Mouse (Mus musculus) brain, adult 2 months (tissue): ENCODE data around the gene Nr5a1.

ENCODE experiments used
- DNase-seq: peaks from one replicate; pipeline ENCODE4 v3.0.0; 2011; ENCODE audit warnings: low read depth, low spot score

Gene Nr5a1

GRCm38 (mm10) chr2:38705036-38705435, 9.3 kb downstream of the Nr5a1 start:
- DNase-seq, result no peak

DNA sequence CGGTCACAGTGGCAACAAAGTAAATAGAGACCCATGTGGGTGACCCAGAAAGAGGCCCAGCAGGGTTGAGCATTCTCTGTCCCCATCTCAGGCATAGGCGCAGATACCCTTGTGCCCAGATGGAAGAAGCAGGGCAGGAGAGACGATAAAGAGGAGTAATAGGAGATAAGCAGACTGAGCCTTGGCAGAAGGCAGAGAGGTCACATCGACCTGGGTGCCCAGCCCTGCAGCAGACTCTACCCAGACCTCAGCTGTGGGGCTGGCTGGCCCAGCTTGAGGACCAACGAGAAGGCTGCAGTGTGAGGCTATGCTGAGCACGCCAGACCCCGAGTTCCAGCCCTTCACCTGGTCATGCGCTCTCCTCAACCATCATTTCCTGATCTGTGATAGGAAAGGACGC, 10.0 kb downstream of the Nr5a1 start:
- DNase-seq, result no peak

GRCm38 (mm10) chr2:38700177-38700576, 14.2 kb downstream of the Nr5a1 start:
- no peak for DNase-seq

GRCm38 (mm10) chr2:38698623-38699022, 15.7 kb downstream of the Nr5a1 start:
- DNase-seq, result no peak

DNA sequence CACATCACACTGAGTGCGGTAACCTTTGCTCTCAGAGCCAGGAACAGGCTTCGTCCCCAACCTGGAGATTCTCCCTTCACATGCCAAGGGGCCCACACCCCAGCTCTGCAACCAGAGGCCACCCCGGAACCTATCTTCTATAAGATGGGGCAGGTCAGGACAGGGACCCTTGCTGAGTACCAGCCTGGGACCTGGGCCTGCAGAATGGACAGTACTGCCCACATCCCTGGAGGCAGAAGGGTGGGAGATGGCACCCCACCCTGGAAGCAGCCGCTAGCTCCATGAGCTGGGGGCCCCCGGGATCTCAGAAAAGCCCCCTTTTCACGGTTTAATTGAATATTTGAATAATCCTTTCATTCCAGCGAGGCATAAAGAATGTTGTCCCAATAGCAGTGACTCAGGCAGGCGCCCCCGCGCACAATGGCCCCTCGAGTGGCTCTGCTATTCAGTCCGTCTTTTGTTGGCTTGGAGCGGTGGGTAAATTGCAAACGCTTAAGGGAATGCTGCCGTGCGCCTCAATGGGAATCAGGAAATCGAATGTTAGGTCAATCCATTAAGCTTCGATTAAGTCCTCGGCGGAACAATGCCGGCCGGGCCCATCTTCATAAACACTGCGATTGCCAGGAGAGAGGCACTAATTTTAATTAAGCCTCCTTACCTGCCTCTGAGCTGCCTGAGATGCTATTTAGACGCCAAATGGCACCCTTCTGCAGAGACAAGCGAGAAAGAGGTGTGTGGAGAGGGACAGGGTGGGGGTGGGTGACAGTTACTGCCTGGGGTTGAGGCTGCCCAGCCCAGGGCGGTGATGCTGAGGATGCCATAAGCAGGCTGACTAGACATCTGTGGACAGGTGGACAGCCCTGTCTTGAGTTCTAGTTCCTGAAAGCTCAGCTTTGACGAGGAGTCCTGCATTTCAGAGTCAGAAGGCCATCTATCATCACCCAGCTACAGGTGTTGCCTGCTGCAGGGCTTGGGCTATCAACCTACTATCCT, 16.9 kb downstream of the Nr5a1 start:
- DNase-seq, result no peak

DNA sequence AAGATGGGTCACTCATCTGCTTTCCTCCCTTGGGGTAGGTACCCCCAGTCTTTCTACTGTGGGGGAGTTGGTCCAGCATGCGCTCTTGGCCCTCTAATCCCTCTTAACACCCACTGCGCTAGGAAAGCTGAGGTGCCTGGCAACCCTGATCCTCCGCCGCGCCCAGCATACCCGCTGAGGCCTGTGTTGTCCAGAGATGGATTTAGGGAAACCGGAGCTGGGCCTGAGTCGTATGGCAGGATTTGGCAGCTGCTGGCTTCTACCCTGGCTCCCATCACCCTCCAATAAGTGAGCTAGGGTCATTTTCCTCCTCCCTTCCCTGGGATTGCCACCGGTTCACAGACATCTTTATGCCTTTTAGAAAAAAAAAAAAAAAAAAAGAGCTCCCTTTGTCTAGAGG, 18.6 kb downstream of the Nr5a1 start:
- DNase-seq, result no peak

DNA sequence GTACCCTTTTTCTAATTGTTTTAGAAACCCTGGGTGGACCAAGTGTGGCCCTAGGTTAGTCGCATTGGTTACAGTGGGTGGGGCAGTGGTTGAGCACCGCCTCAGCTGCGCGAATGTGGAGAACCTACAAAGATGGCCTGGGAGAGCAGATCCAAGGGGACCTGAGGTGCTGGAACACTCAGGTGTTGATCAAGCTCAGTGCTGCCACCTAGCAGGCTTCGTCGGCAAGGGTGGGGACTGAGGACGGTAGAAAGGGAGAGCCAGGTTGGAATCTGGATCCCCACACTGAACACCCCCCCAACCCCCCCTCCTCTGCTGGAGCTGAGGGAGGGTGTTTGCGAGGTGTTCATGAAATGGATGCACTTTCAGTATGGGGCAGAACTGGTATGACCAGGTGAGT, 22.8 kb downstream of the Nr5a1 start:
- peak; percentile 61 for DNase-seq

DNA sequence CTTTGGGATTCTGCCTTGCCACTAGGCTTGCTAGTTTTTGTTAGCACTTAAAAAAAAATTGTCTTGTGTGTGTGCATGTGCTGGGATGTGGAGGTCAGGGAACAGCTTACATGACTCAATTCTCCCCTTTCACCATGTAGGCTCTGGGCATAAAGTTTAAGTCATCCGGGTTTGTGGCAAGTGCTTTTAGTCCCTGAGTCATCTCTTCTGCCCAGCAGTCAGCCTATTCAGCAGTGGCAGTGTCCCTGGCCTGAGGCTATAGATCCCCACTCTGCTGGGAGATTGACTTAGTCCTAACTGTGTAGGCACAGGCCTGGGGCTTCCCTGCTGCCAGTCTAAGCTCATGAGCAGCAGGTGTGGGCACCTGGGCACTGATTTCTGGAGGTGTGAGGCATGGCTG, 24.5 kb downstream of the Nr5a1 start:
- DNase-seq, result peak; percentile 30

- DNase-seq, result peak; percentile 67
Measured at GRCm38 (mm10) chr2:38688791-38689520, 25.4 kb downstream of the Nr5a1 start.

- DNase-seq, result no peak
Measured at GRCm38 (mm10) chr2:38685746-38686145, 28.6 kb downstream of the Nr5a1 start.

DNA sequence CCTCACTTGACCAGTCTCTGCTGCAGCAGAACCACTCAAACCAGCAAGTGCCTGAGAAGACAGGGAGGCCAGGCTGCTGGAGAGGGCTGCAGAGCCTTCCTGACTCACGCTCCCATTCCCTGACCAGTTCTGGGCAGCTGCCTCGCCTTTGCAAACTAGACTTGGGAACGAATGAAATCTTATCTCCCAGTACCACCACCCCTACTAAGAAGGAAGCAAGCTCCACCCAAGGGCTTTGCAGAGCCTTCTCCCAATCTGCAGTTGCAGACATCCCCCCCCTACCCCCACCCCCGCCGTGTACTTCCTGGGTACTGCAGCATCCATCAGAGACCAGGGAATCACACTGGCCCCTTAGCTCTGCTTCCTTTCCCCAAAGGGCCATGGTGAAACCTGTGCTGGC, 31.3 kb downstream of the Nr5a1 start:
- DNase-seq, result no peak

- no peak for DNase-seq
Measured at GRCm38 (mm10) chr2:38682209-38682608, 32.1 kb downstream of the Nr5a1 start.

DNA sequence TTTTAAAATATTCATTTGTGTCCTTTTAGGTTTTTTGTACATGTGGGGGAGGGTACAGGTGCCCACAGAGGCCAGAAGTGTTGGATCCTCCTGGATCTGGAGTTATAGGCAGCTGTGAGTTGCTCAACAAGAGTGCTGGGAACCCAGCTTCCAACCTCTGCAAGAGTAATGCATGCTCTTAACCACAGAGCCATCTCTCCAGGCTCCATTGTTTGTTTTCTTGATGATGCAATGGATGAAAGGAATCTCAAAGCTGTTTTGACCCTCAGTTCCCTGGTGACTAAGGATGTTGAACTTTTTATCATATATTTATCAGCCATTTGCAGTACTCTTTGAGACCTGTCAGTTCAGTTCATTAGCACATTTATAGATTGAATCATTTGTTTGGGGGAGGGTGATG, 35.4 kb downstream of the Nr5a1 start:
- DNase-seq, result no peak

- peak; percentile 28 for DNase-seq
Measured at GRCm38 (mm10) chr2:38675366-38675969, 38.9 kb downstream of the Nr5a1 start.

DNA sequence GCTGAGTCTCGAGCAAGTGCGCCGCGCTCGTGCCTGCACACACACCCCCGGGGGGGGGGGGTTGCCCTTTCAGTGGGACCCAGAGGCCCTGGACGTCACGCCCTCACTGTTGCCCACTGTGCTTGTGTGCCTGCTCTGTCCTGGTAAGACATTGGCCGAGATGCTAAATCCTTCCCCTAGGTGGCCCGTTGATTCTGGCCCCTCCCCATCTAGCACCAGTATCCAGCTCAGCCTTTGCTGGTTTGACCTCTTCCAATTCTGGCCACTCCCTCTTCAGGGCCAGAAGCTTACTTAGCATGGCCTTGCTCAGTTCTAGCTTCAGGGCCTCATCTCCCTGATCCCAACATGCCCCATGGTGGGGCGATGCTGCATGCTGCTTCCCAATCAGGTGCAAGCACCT, 41.8 kb downstream of the Nr5a1 start:
- DNase-seq, result no peak

DNA sequence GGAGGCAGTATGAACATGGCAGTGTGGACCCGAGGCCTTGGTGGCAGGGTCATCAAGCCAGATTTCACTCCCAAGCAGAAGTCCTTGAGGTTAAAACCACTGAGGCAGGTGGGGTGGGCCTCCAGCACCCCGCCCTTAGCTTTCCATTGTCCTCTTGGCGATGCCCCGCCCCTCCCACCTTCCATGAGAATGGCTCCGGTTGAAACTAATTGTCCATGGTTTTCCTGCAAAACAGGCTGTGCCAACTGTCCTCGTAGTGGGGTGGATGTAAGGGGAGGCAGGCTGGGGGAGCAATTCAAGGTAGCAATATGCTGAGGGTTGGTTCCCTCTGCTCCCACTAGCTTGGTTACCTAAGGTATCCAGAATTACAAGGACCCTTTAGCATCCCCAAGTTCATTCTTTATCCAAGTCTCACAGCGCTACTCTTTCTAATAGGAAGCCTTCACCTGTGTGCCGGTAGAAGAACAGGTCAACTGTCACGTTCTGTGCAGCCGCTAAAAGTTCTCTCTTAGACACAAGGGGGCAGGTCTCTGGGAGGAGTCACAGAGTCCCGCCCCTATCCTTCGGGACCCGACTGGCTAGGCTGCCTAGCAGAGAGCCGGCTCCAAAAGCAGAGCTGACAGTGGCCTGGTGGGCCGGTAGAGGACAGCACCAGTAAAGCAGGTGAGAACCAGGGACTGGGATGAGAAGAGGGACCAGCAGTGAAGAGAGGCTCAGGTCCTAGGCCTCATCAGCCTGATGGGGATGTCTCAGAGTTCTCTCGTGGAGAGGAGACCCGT, 45.4 kb downstream of the Nr5a1 start:
- DNase-seq, result no peak

GRCm38 (mm10) chr2:38661398-38661797, 52.9 kb downstream of the Nr5a1 start:
- no peak for DNase-seq

DNA sequence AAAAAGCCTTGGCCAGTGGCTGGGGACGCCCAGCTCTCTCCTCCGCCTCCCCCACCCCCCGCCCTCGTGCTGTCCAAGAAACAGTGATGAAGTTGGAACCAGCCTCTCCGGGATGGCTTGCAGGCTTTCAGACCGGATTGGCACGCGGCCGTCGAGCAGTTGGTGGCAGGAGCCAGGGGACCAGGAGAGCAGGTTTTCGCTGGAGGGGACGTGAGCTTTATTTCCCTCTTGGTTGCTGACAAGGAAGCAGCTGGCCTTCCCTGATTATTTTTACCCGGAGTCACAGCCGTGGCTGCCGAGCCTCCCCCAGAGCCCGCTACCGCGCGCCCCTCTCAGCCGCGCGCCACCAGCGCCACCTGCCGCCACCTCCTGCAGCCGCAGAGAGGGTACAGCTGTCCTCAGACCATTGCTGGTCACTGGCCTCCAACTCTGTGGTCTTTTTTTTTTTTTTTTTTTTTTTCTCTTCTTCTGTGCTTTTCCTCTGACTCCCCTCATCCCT, 56.0 kb downstream of the Nr5a1 start:
- peak; percentile 76 for DNase-seq

DNA sequence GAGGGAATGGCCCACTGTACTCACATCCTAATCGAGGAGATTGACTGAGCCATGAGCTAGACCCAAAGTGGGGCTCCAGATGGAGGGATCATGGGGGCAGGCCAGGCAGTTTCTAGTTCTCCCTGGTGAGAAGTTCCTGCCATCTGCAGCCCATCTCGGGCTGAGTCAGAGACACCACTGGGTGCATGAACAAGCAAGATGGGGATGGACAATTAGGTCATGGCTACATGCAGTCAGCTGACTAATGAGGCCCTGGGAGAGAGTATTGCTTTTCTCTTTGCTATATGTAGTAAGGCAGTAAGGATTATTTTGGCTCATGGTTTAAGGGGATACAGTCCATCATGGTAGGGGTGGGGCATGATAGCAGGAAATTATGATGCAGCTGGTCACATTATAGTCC, 60.6 kb downstream of the Nr5a1 start:
- no peak for DNase-seq

GRCm38 (mm10) chr2:38653293-38653619, 61.1 kb downstream of the Nr5a1 start:
- DNase-seq, result no peak

GRCm38 (mm10) chr2:38652565-38653292, 61.6 kb downstream of the Nr5a1 start:
- DNase-seq, result peak; percentile 53
